Mouse (Mus musculus): ENCODE measurements at regions not wholly inside any gene's neighbourhood (a gene's known extent, or its start where the extent isn't known, plus 50 kb on each side); places are given as distances from the start of the nearest gene placed in this dataset.

- TF ChIP-seq CTCF (IDR thresholded peaks at IDR 0.05; ENCODE audit: low read depth, low read length), result no peak
- no peak for TF ChIP-seq POLR2A (IDR thresholded peaks at IDR 0.05; ENCODE audit: extremely low read depth, insufficient read depth, low read length)
Observed at GRCm38 (mm10) chr12:7670561-7670960, 306.9 kb upstream of the Apob start.

All from liver, adult 2 months (tissue).